Mouse (Mus musculus): ENCODE measurements around the gene Nme8.

Gene Nme8

GRCm38 (mm10) chr13:19643519-19643918 is 54.1 kb downstream of the Nme8 start:
- no peak for DNase-seq (ENCODE audit: low read depth, low spot score)

GRCm38 (mm10) chr13:19640203-19640851 is 57.3 kb downstream of the Nme8 start:
- no peak for DNase-seq (ENCODE audit: low read depth, low spot score)

GRCm38 (mm10) chr13:19636131-19636530 is 61.5 kb downstream of the Nme8 start:
- peak; percentile 30 for DNase-seq (ENCODE audit: low read depth, low spot score)

- DNase-seq (ENCODE audit: low read depth, low spot score): no peak
These were observed 66.6 kb downstream of the Nme8 start for GRCm38 (mm10) chr13:19630768-19631709.

- DNase-seq (ENCODE audit: low read depth, low spot score): peak; percentile 54
These were observed 71.1 kb downstream of the Nme8 start for GRCm38 (mm10) chr13:19626473-19626872.

- DNase-seq (ENCODE audit: low read depth, low spot score): no peak
These were observed 72.8 kb downstream of the Nme8 start for GRCm38 (mm10) chr13:19624632-19625320.

GRCm38 (mm10) chr13:19623228-19623905 is 74.2 kb downstream of the Nme8 start:
- no peak for DNase-seq (ENCODE audit: low read depth, low spot score)

- DNase-seq (ENCODE audit: low read depth, low spot score): peak; percentile 52
These were observed 74.9 kb downstream of the Nme8 start, which contains the start of gene Sfrp4 for GRCm38 (mm10) chr13:19622573-19623227. TSS of gene Sfrp4 (plus strand) at chr13:19623104.

- DNase-seq (ENCODE audit: low read depth, low spot score): peak; percentile 54
These were observed 78.2 kb downstream of the Nme8 start, which contains the start of gene Epdr1 for GRCm38 (mm10) chr13:19619216-19619927. TSS of gene Epdr1 (minus strand) at chr13:19619927.

GRCm38 (mm10) chr13:19618841-19619215 is 78.8 kb downstream of the Nme8 start:
- DNase-seq (ENCODE audit: low read depth, low spot score): no peak

GRCm38 (mm10) chr13:19618081-19618480 is 79.5 kb downstream of the Nme8 start:
- DNase-seq (ENCODE audit: low read depth, low spot score): peak; percentile 55

GRCm38 (mm10) chr13:19614311-19614710 is 83.3 kb downstream of the Nme8 start:
- DNase-seq (ENCODE audit: low read depth, low spot score): no peak

- no peak for DNase-seq (ENCODE audit: low read depth, low spot score)
These were observed 84.2 kb downstream of the Nme8 start for GRCm38 (mm10) chr13:19613426-19613825.

- DNase-seq (ENCODE audit: low read depth, low spot score): no peak
These were observed 84.6 kb downstream of the Nme8 start for GRCm38 (mm10) chr13:19612963-19613362.

GRCm38 (mm10) chr13:19612348-19612747 is 85.2 kb downstream of the Nme8 start:
- no peak for DNase-seq (ENCODE audit: low read depth, low spot score)

- no peak for DNase-seq (ENCODE audit: low read depth, low spot score)
These were observed 89.5 kb downstream of the Nme8 start for GRCm38 (mm10) chr13:19608120-19608519.

- no peak for DNase-seq (ENCODE audit: low read depth, low spot score)
These were observed 92.7 kb downstream of the Nme8 start for GRCm38 (mm10) chr13:19604916-19605315.

GRCm38 (mm10) chr13:19603719-19604118 is 93.9 kb downstream of the Nme8 start:
- no peak for DNase-seq (ENCODE audit: low read depth, low spot score)

- DNase-seq (ENCODE audit: low read depth, low spot score): no peak
These were observed 95.1 kb downstream of the Nme8 start for GRCm38 (mm10) chr13:19602531-19602930.

- no peak for DNase-seq (ENCODE audit: low read depth, low spot score)
These were observed 98.4 kb downstream of the Nme8 start for GRCm38 (mm10) chr13:19599242-19599641.
